18 mouse cellular contexts compared by ENCODE assay signal in the genomic region with DNA sequence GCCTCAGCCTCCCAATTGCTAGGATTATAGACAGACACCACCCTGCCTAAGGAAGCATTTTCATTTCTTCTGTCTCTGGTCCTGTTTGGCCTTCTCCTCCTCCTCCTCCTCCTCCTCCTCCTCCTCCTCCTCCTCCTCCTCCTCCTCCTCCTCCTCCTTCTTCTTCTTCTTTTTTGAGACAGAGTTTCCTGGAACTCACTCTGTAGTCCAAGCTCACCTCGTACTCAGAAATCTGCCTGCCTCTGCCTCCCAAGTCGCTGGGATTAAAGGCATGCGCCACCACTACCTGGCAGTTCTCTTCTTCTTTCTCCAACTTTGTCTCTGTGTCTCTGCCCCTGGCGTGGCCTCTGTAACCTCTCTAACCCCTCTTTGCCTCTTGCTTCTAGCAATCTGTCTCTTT. TPM values are rescaled to one million over a fixed set of nuclear protein-coding genes. Genes with fewer than 3 reads are reported as not detected.
DNase-seq lines count a peak whose midpoint lies in the region; ATAC-seq lines count a peak whose summit lies in the region.
"Had no signal": no experiment of that assay in that cellular context is flagged by ENCODE, and none has a peak within 500 bp of the region (broad histone marks: within the 10 kb centered on the region; RNA-seq: fewer than 3 reads in every experiment).

A gene (plus strand): TSS at position 301 of the 400 bp plus-strand sequence.

- no peak for DNase-seq in midbrain, embryonic 10.5 days (ENCODE audit: low spot score)
- DNase-seq: adrenal gland, adult 2 months; adrenal gland, adult 8-10 months; adrenal gland, postnatal 10 days; adrenal gland, postnatal 14 days; adrenal gland, postnatal 25 days; adrenal gland, postnatal 36 days; B cell, adult 2 months; cerebellum, adult 11 months; cerebellum, adult 11-12 months; cerebellum, adult 18-20 months; cerebellum, adult 2 months had no signal

- ATAC-seq in midbrain, embryonic 13.5 days, result no peak
- ATAC-seq: activated CD4-positive, CD25-positive, alpha-beta regulatory T cell, adult 4 months; CD4-positive, CD25-positive, alpha-beta regulatory T cell, adult 4 months; Patski had no signal

- no peaks in the 10 kb centered on the region for H3K36me3 ChIP-seq in midbrain, embryonic 10.5 days
- H3K36me3 ChIP-seq in midbrain, embryonic 13.5 days, result no peaks in the 10 kb centered on the region
- H3K36me3 ChIP-seq: G1E had no signal

- no peaks in the 10 kb centered on the region for H3K9me3 ChIP-seq in midbrain, embryonic 10.5 days (replicated peaks)
- no peaks in the 10 kb centered on the region for H3K9me3 ChIP-seq in midbrain, embryonic 13.5 days
- H3K9me3 ChIP-seq: G1E had no signal

- no peak within 1 kb of the TSS for H3K4me2 ChIP-seq in midbrain, embryonic 13.5 days (replicated peaks)

- H3K4me1 ChIP-seq in midbrain, embryonic 10.5 days, result peaks cover 19% of the 10 kb centered on the region
- H3K4me1 ChIP-seq in midbrain, embryonic 13.5 days (replicated peaks), result peaks cover 1% of the 10 kb centered on the region; the same call in 1 of the 2 replicates

- 0 out of 2 replicates have a peak within 1 kb of the TSS, but pooled peaks have one; percentile 3 for H3K27ac ChIP-seq in midbrain, embryonic 10.5 days (replicated peaks)
- no peak within 1 kb of the TSS for H3K27ac ChIP-seq in midbrain, embryonic 13.5 days

- no peaks in the 10 kb centered on the region for H3K27me3 ChIP-seq in midbrain, embryonic 10.5 days (ENCODE audit: low read depth, poor library complexity, severe bottlenecking)
- H3K27me3 ChIP-seq in midbrain, embryonic 13.5 days, result no peaks in the 10 kb centered on the region
- H3K27me3 ChIP-seq: CH12.LX, Patski had no signal

- H3K9ac ChIP-seq in midbrain, embryonic 13.5 days (replicated peaks), result no peak within 1 kb of the TSS

- WGBS in midbrain, embryonic 10.5 days, result 92% methylated on average over 4 of the region's 4 CpGs
- 88% methylated on average over 4 of the region's 4 CpGs for WGBS in midbrain, embryonic 13.5 days

- H3K4me3 ChIP-seq in midbrain, embryonic 10.5 days, result no peak within 1 kb of the TSS
- H3K4me3 ChIP-seq in midbrain, embryonic 13.5 days (replicated peaks), result no peak within 1 kb of the TSS

RNA-seq across cellular contexts. Expression of the gene that starts here (rescaled TPM):
- polyA plus RNA-seq in midbrain, embryonic 10.5 days (2016; fragmentation: Nextera tagmentation; extraction: Ambion mirVana), result not detected in 2 replicates
- not detected in 2 replicates for polyA plus RNA-seq in midbrain, embryonic 13.5 days (2015; fragmentation: Nextera tagmentation; extraction: Ambion mirVana)
- polyA plus RNA-seq: activated CD4-positive, CD25-positive, alpha-beta regulatory T cell, adult 4 months; CD4-positive, CD25-positive, alpha-beta regulatory T cell, adult 4 months; G1E had no signal
